Mouse (Mus musculus) MEL (cell line): ENCODE results near the gene Btg2.

Experiments used
- GATA1 ChIP-seq: IDR thresholded peaks from 2 replicates; pipeline ENCODE4 v1.6.1; 2011; ENCODE audit warnings: low read depth, low read length, improper control_type of control experiment
- ZC3H11A ChIP-seq: IDR thresholded peaks from 2 replicates; pipeline ENCODE4 v1.6.1; 2012; ENCODE audit warnings: low read depth, mild to moderate bottlenecking, inconsistent platforms, low read length, improper control_type of control experiment

DNA sequence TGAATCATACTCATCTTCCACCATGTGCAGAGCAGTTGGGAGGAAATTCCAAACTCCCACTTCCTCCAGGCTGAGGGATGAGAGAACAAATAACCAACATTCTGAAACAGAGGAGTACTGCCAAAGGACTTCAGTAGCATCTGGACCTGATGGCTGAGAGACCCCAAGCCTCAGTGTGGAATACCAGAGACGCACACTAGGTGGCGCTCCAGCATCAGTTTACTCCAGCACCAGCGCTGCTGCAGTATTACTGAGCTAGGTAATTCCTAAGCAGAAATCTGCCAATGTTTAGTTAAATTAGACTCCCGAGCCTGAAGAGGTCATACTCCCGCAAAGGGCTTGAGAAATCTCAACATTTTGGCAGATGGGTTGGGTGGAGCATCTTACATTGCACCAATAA, 41.3 kb upstream of the Btg2 start:
- TF ChIP-seq GATA1 (no peak), ZC3H11A (peak; percentile 70)
